Mouse (Mus musculus) E14TG2a.4 (cell line): ENCODE data around the gene Pnp2.

Experiments
- CTCF ChIP-seq: conservative IDR thresholded peaks from 2 replicates; pipeline ENCODE4 v1.5.1; 2014; ENCODE audit warnings: low read length
- NANOG ChIP-seq: IDR thresholded peaks from 2 replicates; pipeline ENCODE4 v1.6.1; 2014; ENCODE audit warnings: borderline replicate concordance, low read length, mixed read lengths
- POU5F1 ChIP-seq: IDR thresholded peaks from 2 replicates; pipeline ENCODE4 v1.6.1; 2014; ENCODE audit warnings: low read length, borderline replicate concordance

DNA sequence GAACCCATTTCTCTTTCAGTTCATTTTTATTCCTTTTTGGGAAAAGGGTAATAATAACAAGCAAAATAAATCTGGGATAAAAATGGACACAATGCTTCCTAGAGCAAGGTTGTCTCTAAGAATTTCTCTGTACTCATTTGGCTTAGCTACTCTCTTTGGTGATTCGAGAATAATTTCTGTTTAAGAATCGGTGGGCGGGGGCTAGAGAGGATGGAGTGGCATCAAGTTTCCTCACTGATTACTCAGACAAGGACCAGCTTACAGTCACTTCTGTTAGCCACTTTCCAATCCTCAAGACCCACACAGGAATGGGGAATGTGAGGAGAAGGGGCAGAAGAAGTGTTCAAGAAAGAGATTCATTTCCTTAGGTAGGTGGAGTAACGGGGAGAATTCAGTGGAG is 53.0 kb downstream of the Pnp2 start:
- TF ChIP-seq CTCF (no peak), NANOG (no peak), POU5F1 (no peak)
